Mouse (Mus musculus) embryonic fibroblast, embryonic 13.5 days (primary cell): Measurements from ENCODE around the gene Ssbp2. TPM values are rescaled to one million over a fixed set of nuclear protein-coding genes. Genes with fewer than 3 reads are reported as not detected.

Experiments used
- H3K27ac ChIP-seq: 2 replicates; pipeline ENCODE4 v1.5.1; 2012; ENCODE audit warnings: low read length, control low read depth, inconsistent platforms; ENCODE audit not compliant: insufficient read depth
- H3K4me1 ChIP-seq: 2 replicates; pipeline ENCODE4 v1.6.1; 2011; ENCODE audit warnings: low read length; ENCODE audit not compliant: control insufficient read depth, insufficient read depth
- H3K4me3 ChIP-seq: 2 replicates; pipeline ENCODE4 v1.5.1; 2011; ENCODE audit warnings: mild to moderate bottlenecking, control low read depth, low read length; ENCODE audit not compliant: insufficient read depth
- CTCF ChIP-seq: IDR thresholded peaks from 2 replicates; pipeline ENCODE4 v1.5.1; 2011; ENCODE audit warnings: mild to moderate bottlenecking, control low read depth, low read length, moderate library complexity, borderline replicate concordance; ENCODE audit not compliant: insufficient read depth
- POLR2A ChIP-seq: IDR thresholded peaks from 2 replicates; pipeline ENCODE4 v1.6.1; 2011; ENCODE audit warnings: low read depth, mild to moderate bottlenecking, control low read depth, low read length, moderate library complexity
- polyA plus RNA-seq: library from polyadenylated mRNA; stranded (reverse); fragments of >200 nt; gene quantifications from 2 replicates; pipeline ENCODE4 v1.2.4, GENCODE M21; 2011; ENCODE audit warnings: low read depth; ENCODE audit not compliant: missing spikeins, insufficient read length

Gene Ssbp2
- polyA plus RNA-seq, 1 experiment = 57.2 TPM

DNA sequence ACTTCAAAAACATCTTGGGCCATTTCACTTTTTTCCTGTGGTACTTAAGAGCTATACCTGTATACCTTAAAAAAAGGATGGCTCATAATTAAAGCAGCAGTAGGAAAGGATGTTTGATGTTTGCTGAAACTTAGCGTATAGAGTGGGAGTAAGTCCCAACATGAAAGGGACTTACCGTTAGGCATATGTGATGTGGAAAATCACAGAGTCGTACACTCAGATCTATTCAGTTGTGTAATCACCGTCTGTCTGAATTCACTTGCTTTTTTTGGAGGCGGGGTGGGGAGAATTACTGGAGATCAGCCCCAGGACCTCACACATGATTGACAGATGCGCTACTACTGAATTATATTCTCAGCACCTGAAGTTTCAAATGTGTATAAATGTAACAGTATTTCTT, 104.7 kb downstream of the Ssbp2 start:
- no peak overlapping the region for H3K4me3 ChIP-seq

DNA sequence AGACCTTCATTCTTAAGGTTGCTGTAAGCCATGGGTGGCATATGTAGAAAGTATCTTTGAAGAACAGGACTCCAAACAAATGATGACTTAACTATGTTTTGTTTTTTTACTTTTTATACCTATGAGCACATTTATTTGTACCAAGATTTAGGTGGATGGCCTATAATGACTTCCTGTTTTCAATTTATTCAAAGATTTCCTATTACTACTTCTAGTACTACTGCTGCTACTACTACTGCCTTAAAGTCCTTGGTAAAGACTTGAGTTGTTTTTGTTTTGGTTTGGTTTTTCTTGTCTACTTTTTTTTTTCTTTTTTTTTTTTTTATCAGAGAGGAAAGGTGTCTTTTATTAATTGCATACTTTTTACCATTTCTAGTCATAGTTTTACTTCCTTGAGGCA, 121.4 kb downstream of the Ssbp2 start:
- TF ChIP-seq CTCF (no peak), POLR2A (no peak)
- H3K27ac ChIP-seq = no peak overlapping the region
- H3K4me3 ChIP-seq = no peak overlapping the region
- H3K4me1 ChIP-seq = no peaks in the 10 kb centered on the region

More for the DNA sequence above, 104.7 kb downstream of the Ssbp2 start:
- Histone ChIP-seq H3K27ac (no peak overlapping the region), H3K4me1 (no peaks in the 10 kb centered on the region)
- TF ChIP-seq POLR2A = no peak
- no peak for TF ChIP-seq CTCF

DNA sequence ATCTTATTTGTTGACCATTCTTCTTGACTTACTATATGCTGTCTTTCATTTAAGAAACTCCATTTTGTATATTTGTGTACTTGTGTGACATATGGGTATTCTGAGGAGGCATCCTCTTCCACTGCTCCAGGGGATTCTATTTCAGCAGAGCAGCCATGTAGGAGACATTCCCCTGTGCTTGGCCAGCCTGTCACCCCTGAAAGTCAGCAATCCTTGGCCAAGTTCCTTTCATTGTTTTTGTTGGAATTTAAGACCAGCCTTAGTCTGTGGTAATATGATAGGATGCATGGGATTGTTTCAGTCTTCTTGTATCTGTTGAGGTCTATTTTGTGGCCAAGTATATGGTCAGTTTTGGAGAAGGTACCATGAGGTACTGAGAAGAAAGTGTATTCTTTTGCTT, 122.1 kb downstream of the Ssbp2 start:
- H3K4me3 ChIP-seq = no peak overlapping the region
- no peaks in the 10 kb centered on the region for H3K4me1 ChIP-seq
- no peak overlapping the region for H3K27ac ChIP-seq
- no peak for TF ChIP-seq POLR2A
- no peak for TF ChIP-seq CTCF

DNA sequence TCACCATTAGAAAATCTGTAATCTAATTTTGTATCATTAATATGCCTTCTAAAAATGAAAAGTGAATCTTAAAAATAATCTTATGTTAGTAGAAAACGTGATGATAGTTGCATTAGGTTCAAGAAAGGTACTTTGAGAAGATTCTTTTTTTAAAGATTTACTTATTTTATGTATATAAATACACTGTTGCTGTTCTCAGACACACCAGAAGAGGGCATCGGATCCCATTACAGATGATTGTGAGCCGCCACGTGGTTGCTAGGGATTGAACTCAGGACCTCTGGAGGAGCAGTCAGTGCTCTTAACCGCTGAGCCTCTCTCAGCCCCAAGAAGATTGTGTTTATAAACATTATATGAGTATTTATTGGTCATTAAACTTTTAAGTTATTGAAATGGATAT, 126.3 kb downstream of the Ssbp2 start:
- Histone ChIP-seq H3K4me3 (no peak overlapping the region), H3K27ac (no peak overlapping the region), H3K4me1 (no peaks in the 10 kb centered on the region)
- no peak for TF ChIP-seq CTCF
- TF ChIP-seq POLR2A = no peak

DNA sequence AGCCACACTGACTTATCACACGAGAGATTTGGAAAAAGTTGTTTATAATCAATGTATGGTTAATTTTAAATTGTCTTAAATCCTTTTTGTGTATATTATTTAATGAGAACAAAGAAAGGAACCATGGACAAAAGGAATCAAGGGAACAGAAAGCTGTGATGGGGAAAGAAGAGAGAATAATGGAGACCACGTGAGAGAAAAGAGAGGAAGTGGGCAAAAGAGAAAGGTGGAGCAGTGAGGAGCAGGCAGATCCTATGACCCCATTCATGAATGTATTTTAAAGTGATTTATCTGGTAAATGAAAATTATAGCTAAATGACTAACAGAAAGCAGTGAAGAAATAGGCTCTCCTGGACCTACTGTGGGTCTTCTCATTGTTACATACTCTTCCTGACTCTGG, 128.4 kb downstream of the Ssbp2 start:
- TF ChIP-seq POLR2A (no peak), CTCF (no peak)
- Histone ChIP-seq H3K4me3 (no peak overlapping the region), H3K27ac (no peak overlapping the region), H3K4me1 (no peaks in the 10 kb centered on the region)

DNA sequence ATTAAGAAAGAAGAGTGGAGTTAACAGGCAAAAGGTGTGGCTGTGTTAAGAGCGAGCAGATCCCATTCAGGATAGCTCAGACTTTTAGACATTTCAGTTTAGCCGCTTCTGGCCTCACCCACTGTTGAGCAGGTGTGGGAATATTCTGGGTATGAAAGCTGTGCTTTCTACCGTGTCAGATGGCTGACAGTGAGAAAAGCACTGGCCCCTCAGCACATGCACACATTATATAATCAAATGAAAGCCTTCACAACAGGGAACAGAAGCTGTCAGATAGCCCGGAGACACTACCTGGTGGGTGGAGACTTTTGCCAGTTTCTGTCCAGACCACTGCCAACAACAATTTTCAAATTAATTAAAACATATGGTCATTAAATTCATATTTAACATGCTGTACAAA, 131.8 kb downstream of the Ssbp2 start:
- Histone ChIP-seq H3K4me3 (no peak overlapping the region), H3K4me1 (no peaks in the 10 kb centered on the region), H3K27ac (no peak overlapping the region)
- no peak for TF ChIP-seq CTCF
- no peak for TF ChIP-seq POLR2A

DNA sequence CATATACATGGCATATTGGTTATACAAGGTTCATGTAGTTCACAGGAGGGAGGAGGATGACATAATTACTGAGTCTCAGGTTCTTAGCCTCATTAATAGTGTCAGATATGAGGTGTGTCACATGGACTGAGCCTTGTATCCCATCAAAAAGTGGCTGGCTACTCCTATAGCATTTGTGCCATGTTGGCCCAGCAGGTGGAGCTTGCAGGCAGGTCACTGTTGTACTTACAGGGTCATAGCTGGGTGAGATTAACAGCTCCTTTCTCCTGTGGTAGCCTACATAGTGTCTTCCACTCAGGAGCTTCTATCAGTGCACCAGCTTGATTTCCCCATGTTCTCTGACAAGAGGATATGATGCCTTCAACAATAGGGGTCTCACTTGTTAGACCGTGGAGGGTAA, 135.2 kb downstream of the Ssbp2 start:
- H3K4me1 ChIP-seq = no peaks in the 10 kb centered on the region
- H3K27ac ChIP-seq = no peak overlapping the region
- no peak overlapping the region for H3K4me3 ChIP-seq
- TF ChIP-seq CTCF (no peak), POLR2A (no peak)

DNA sequence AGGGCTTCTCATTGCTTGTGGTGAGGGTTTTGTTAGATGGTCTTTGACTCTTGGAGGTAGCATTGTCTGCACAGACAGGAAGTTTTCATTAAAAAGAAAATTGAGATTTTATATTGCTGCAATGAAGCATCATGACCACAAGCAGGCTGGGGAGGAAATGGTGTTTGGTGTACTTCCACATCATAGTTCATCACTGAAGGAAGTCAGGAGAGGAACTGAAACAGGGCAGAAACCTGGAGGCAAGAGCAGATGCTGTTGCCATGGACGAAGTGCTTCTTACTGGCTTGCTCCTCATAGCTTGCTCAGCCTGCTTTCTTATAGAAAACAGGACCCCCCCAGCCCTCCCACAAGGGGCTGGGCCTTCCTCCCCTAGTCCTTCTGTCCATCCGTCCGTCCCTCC, 139.5 kb downstream of the Ssbp2 start:
- TF ChIP-seq CTCF (no peak), POLR2A (no peak)

DNA sequence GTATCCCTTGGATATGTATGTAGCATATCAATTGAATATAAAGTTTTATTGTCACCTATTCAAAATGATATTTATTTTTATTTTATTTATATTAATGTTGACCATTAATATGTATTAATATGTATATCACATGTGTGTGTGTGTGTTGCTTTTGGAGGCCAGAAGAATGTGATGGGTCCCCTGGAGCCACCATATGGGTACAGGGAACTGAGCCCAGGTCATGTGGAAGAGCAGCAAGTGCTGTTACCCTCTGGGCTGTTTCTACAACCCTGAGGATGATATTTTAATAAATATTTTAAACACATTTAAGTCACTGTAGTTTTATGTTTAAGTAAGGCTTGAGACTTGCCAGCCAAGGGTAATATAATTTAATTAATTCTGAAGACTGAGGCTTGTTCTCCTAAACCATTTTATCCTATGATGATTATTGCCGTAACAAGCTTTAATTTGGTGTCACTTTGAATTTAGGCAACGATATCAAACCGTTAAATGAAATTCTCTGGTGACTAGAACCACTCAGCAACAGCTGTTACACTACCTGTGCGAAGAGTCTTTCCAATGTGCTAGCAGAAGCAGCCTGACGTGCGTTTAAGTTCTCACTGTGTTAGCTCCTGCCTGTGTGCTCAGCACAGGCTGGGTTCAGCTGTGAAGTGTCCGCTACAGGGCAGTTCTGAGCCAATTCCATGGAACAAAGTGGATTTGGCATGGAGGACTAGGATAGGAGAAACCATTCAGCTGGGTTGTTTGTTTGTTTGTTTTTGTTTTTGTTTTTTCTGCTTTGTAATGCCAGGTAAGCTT, 145.2 kb downstream of the Ssbp2 start:
- H3K27ac ChIP-seq = no peak overlapping the region

More for the DNA sequence above, 139.5 kb downstream of the Ssbp2 start:
- Histone ChIP-seq H3K4me1 (no peaks in the 10 kb centered on the region), H3K27ac (no peak overlapping the region), H3K4me3 (no peak overlapping the region)

DNA sequence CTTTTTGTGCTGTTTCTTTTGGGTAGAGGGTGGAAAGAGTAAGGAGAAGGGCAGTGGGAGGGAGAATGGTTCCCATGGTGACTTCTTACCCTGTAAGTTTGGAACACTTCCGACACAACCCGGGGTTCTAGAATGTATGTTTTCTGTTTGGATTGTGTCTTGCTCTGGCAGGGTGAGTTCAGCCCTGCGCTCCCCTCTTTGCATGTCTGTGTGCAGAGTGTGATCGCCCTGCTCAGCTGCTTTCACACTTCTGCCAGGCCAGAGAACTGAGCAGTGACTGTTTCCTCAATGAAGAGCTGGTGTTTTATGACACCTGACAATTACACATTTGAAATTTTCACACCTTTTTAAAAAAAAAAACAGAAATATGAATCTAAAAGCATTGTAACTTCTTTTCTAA, 150.5 kb downstream of the Ssbp2 start:
- TF ChIP-seq CTCF (no peak), POLR2A (no peak)

More for the DNA sequence above, 145.2 kb downstream of the Ssbp2 start:
- TF ChIP-seq CTCF (no peak), POLR2A (no peak)
- no peaks in the 10 kb centered on the region for H3K4me1 ChIP-seq
- no peak overlapping the region for H3K4me3 ChIP-seq

More for the DNA sequence above, 150.5 kb downstream of the Ssbp2 start:
- Histone ChIP-seq H3K4me3 (no peak overlapping the region), H3K27ac (no peak overlapping the region), H3K4me1 (no peaks in the 10 kb centered on the region)
